Mouse (Mus musculus) spleen, embryonic (tissue): ENCODE results near the gene Exoc6.
"Not testable (repeated sequence)": the region's sequence is repeated elsewhere in the genome, so short reads cannot be mapped to it uniquely, and the experiment has no call there.

Experiments used
- CTCF ChIA-PET: fragments of 350-600 bp; sonication (Branson Sonifier 250); formaldehyde crosslinking; loops from one replicate; lab custom pipeline; 2022; lab: Charles Lee

Exoc6 gene

GRCm38 (mm10) chr19:37534737-37535365 is 15.4 kb upstream of the Exoc6 start:
- CTCF ChIA-PET = interaction anchor here (0.6 kb wide), 1 partner anchor 45 kb away, joined by 6 read pairs; no protein-coding TSS in a partner anchor

- CTCF ChIA-PET = no interaction called here
Measured at GRCm38 (mm10) chr19:37536426-37536825, 13.8 kb upstream of the Exoc6 start.

- CTCF ChIA-PET = interaction anchor here (0.7 kb wide), 1 partner anchor 26 kb away, joined by 5 read pairs; no protein-coding TSS in a partner anchor
Measured at GRCm38 (mm10) chr19:37537717-37538116, 12.5 kb upstream of the Exoc6 start.

GRCm38 (mm10) chr19:37540201-37540600 is 10.0 kb upstream of the Exoc6 start:
- CTCF ChIA-PET = no interaction called here

- CTCF ChIA-PET = interaction anchor here (0.7 kb wide), 1 partner anchor 137 kb away, joined by 4 read pairs; no protein-coding TSS in a partner anchor
Measured at GRCm38 (mm10) chr19:37543537-37544326, 6.5 kb upstream of the Exoc6 start.

GRCm38 (mm10) chr19:37544476-37544875 is 5.7 kb upstream of the Exoc6 start:
- CTCF ChIA-PET = no interaction called here

GRCm38 (mm10) chr19:37545231-37545630 is 5.0 kb upstream of the Exoc6 start:
- CTCF ChIA-PET = interaction anchor here (1.1 kb wide), 1 partner anchor 16 kb away, joined by 3 read pairs; no protein-coding TSS in a partner anchor

- CTCF ChIA-PET = interaction anchor here (1.1 kb wide), 1 partner anchor 16 kb away, joined by 3 read pairs; no protein-coding TSS in a partner anchor
Measured at GRCm38 (mm10) chr19:37545725-37546124, 4.5 kb upstream of the Exoc6 start.

GRCm38 (mm10) chr19:37546776-37547175 is 3.4 kb upstream of the Exoc6 start:
- CTCF ChIA-PET = interaction anchor here (0.6 to 0.7 kb wide), 2 partner anchors 10 to 33 kb away, joined by 3 to 9 read pairs; no protein-coding TSS in a partner anchor

GRCm38 (mm10) chr19:37551040-37551566 is 885 bp downstream of the Exoc6 start:
- CTCF ChIA-PET = interaction anchor here (0.8 kb wide), 1 partner anchor 608 kb away, joined by 3 read pairs; no protein-coding TSS in a partner anchor

GRCm38 (mm10) chr19:37553376-37554265 is 3.4 kb downstream of the Exoc6 start:
- CTCF ChIA-PET = interaction anchor here (0.6 to 0.7 kb wide), 2 partner anchors 24 to 110 kb away, joined by 4 to 7 read pairs; no protein-coding TSS in a partner anchor

GRCm38 (mm10) chr19:37554266-37554650 is 4.0 kb downstream of the Exoc6 start:
- CTCF ChIA-PET = not testable (repeated sequence)

GRCm38 (mm10) chr19:37555863-37556566 is 5.8 kb downstream of the Exoc6 start:
- CTCF ChIA-PET = interaction anchor here (0.6 kb wide), 1 partner anchor 10 kb away, joined by 3 read pairs; no protein-coding TSS in a partner anchor

- CTCF ChIA-PET = no interaction called here
Measured at GRCm38 (mm10) chr19:37557898-37558297, 7.7 kb downstream of the Exoc6 start.

- CTCF ChIA-PET = interaction anchor here (0.6 to 0.9 kb wide), 3 partner anchors 29 to 42 kb away, joined by 4 to 7 read pairs (median 5); no protein-coding TSS in a partner anchor
Measured at GRCm38 (mm10) chr19:37559286-37560079, 9.3 kb downstream of the Exoc6 start.

GRCm38 (mm10) chr19:37560080-37560427 is 9.8 kb downstream of the Exoc6 start:
- CTCF ChIA-PET = interaction anchor here (0.7 to 0.9 kb wide), 2 partner anchors 30 to 33 kb away, joined by 4 to 7 read pairs; no protein-coding TSS in a partner anchor

GRCm38 (mm10) chr19:37561106-37561892 is 11.1 kb downstream of the Exoc6 start:
- CTCF ChIA-PET = interaction anchor here (0.7 to 2.7 kb wide), 2 partner anchors 31 to 92 kb away, joined by 3 to 9 read pairs; no protein-coding TSS in a partner anchor

- CTCF ChIA-PET = interaction anchor here (0.6 kb wide), 1 partner anchor 26 kb away, joined by 5 read pairs; no protein-coding TSS in a partner anchor
Measured at GRCm38 (mm10) chr19:37563763-37564162, 13.5 kb downstream of the Exoc6 start.
